Mouse (Mus musculus): ENCODE results near the gene Klk1b16.
"Not testable (repeated sequence)": the region's sequence is repeated elsewhere in the genome, so short reads cannot be mapped to it uniquely, and the experiment has no call there.

Klk1b16 gene

GRCm38 (mm10) chr7:44136467-44136866, at the start of gene Klk1b16:
Gene Klk1b16 (plus strand): TSS chr7:44136767.
- DNase-seq (ENCODE audit: low spot score), result no peak

DNA sequence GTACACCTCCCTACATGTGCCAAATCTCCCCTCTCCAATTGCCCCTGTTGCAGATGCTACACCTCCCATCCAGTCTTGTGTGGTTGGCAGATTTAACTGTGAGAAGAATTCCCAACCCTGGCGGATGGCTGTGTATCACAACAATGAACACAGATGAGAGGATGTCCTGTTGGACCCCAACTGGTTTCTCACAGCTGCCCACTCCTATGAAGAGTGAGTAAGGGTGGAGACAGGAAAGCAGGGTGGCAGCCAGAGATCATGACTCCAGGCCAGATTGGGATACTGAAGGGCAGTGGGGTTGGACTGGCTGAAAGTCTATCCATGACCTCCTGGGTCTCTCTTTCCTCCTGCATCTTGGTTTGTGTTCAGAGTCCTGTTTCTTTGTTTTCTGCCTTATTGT, 40.5 kb upstream of the Klk1b16 start:
- DNase-seq (ENCODE audit: low spot score), result no peak

DNA sequence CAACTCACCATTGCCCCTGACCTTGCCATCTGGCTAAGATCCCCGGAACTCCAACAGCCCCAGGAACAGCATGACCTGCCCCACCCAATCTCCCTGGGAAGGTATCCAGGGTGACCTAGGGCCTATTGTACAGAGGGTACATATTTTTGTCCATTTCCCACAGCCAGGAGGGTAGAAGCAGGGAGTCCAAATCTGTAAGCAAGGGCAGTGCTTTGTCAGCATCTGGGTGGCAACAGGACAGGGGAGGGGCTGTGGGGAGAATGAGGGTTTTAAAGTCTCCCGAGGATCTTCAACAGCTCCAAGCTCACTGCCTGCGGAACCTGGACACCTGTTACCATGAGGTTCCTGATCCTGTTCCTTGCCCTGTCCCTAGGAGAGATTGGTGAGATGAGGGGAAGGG, 34.5 kb upstream of the Klk1b16 start, which contains the start of gene Klk1b21:
Klk1b21 (plus strand) TSS at position 301 of the 400 bp plus-strand sequence.
- not testable (repeated sequence) for DNase-seq (ENCODE audit: low spot score)

DNA sequence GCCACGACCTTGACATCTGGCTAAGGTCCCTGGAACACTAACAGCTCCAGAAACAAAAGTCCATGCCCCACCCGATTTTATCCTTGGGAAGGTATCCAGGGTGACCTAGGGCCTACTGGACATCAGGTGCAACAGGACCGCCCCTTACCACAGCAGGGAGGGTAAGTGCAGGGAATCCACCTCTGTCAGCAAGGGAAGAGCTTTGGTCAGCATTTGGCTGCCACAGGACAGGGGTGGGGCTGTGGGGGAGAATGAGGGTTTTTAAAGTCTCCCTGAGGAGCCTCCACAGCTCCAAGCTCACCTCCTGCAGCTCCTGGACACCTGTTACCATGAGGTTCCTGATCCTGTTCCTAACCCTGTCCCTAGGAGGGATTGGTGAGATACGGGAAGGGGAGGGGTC, 24.2 kb upstream of the Klk1b16 start, which contains the start of gene Klk1b22:
Klk1b22 (plus strand) TSS at position 301 of the 400 bp plus-strand sequence.
- no peak for DNase-seq (ENCODE audit: low spot score)

- no peak for DNase-seq (ENCODE audit: low spot score)
These were observed 13.1 kb upstream of the Klk1b16 start for GRCm38 (mm10) chr7:44123445-44123844.

GRCm38 (mm10) chr7:44179299-44180045, 42.9 kb downstream of the Klk1b16 start:
- no peak for DNase-seq (ENCODE audit: low spot score)

GRCm38 (mm10) chr7:44186516-44186915, 49.9 kb downstream of the Klk1b16 start:
- not testable (repeated sequence) for DNase-seq (ENCODE audit: low spot score)

DNA sequence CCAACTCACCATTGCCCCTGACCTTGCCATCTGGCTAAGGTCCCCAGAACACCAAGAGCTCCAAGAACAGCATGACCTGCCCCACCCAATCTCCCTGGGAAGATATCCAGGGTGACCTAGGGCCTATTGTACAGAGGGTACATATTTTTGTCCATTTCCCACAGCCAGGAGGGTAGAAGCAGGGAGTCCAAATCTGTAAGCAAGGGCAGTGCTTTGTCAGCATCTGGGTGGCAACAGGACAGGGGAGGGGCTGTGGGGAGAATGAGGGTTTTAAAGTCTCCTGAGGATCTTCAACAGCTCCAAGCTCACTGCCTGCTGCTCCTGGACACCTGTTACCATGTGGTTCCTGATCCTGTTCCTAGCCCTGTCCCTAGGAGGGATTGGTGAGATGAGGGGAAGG, 51.4 kb downstream of the Klk1b16 start, which contains the start of gene Klk1b24:
Klk1b24 (plus strand) TSS at position 301 of the 400 bp plus-strand sequence.
- DNase-seq (ENCODE audit: low spot score), result not testable (repeated sequence)

Data from embryo, embryonic 10 days (tissue).